Mouse (Mus musculus) c-Kit-negative CD71-positive TER-119-positive erythroid progenitor cells, embryonic 14.5 days (primary cell): ENCODE measurements at regions not wholly inside any gene's neighbourhood (a gene's known extent, or its start where the extent isn't known, plus 50 kb on each side); places are given as distances from the start of the nearest gene placed in this dataset.
A peak's percentile ranks its signal among the peaks of the same experiment; 100 is the strongest.

ENCODE experiments used
- DNase-seq: peaks from one replicate; pipeline ENCODE4 v3.0.0-alpha.2; 2013; ENCODE audit warnings: low read depth, low spot score

GRCm38 (mm10) chr9:24942943-24943342 lies 146.3 kb upstream of the Gm10181 start:
- no peak for DNase-seq

- DNase-seq, result no peak
Observed at GRCm38 (mm10) chr9:24943830-24944229, 145.4 kb upstream of the Gm10181 start.

- DNase-seq, result no peak
Observed at GRCm38 (mm10) chr9:24952516-24952915, 136.7 kb upstream of the Gm10181 start.

- DNase-seq, result no peak
Observed at GRCm38 (mm10) chr9:24955641-24956040, 133.6 kb upstream of the Gm10181 start.

GRCm38 (mm10) chr9:24956566-24956965 lies 132.7 kb upstream of the Gm10181 start:
- no peak for DNase-seq

GRCm38 (mm10) chr9:24963290-24963689 lies 125.9 kb upstream of the Gm10181 start:
- DNase-seq, result no peak

GRCm38 (mm10) chr9:24967571-24967970 lies 121.7 kb upstream of the Gm10181 start:
- DNase-seq, result no peak

GRCm38 (mm10) chr9:24974021-24974741 lies 115.0 kb upstream of the Gm10181 start:
- no peak for DNase-seq

- no peak for DNase-seq
Observed at GRCm38 (mm10) chr9:24982796-24983195, 106.4 kb upstream of the Gm10181 start.

GRCm38 (mm10) chr9:24994491-24994890 lies 94.7 kb upstream of the Gm10181 start:
- no peak for DNase-seq

- no peak for DNase-seq
Observed at GRCm38 (mm10) chr9:25021095-25021691, 68.0 kb upstream of the Gm10181 start.

- no peak for DNase-seq
Observed at GRCm38 (mm10) chr9:25022439-25022838, 66.8 kb upstream of the Gm10181 start.

- no peak for DNase-seq
Observed at GRCm38 (mm10) chr9:25024486-25024885, 64.7 kb upstream of the Gm10181 start.

GRCm38 (mm10) chr9:25027581-25027980 lies 61.6 kb upstream of the Gm10181 start:
- DNase-seq, result peak; percentile 20

GRCm38 (mm10) chr9:25028305-25028704 lies 60.9 kb upstream of the Gm10181 start:
- DNase-seq, result no peak

- DNase-seq, result no peak
Observed at GRCm38 (mm10) chr9:25031466-25031865, 57.8 kb upstream of the Gm10181 start.
